Mouse (Mus musculus): ENCODE measurements around the gene Grm1. TPM values are rescaled to one million over a fixed set of nuclear protein-coding genes. Genes with fewer than 3 reads are reported as not detected.

Gene Grm1
- total and polyA plus RNA-seq, 2 experiments from 2014 or later, result 14.8 to 30.1 TPM

DNA sequence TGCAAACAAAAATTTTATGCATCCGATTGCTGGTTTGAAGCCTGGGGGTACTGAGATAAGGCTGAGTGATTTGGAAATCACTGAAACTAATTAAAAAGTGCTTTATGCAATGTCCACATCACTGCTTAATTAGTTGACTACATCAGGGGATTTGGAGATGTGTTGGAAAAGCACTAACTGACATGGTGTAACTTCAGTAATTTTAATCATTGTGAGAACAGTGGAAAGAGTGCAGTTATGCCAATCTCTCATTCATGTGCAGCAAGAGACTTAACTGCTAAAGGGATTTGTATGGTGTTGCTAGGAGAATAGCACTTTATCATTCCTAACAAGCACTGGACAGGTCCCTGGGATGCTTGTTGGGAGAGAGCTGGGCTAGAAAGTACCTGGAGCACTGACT lies 307.3 kb downstream of the Grm1 start:
- Histone ChIP-seq H3K27ac (ENCODE audit: low read depth, low read length) (no peak overlapping the region), H3K27me3 (ENCODE audit: insufficient read depth, low read length) (no peaks in the 10 kb centered on the region), H3K4me3 (ENCODE audit: low read depth, low read length) (no peak overlapping the region), H3K4me1 (ENCODE audit: insufficient read depth, low read length) (no peaks in the 10 kb centered on the region), H3K36me3 (ENCODE audit: insufficient read depth, low read length) (no peaks in the 10 kb centered on the region), H3K9me3 (ENCODE audit: low read length) (no peaks in the 10 kb centered on the region), H3K4me2 (ENCODE audit: low read depth, low read length, poor library complexity, severe bottlenecking) (no peak overlapping the region), H3K9ac (replicated peaks; ENCODE audit: low read length, poor library complexity, severe bottlenecking) (no peak overlapping the region)
- TF ChIP-seq CTCF (IDR thresholded peaks at IDR 0.05), result no peak
- WGBS, result 30% methylated on average over 1 of the region's 1 CpGs
- ATAC-seq (ENCODE audit: low FRiP score), result no peak
- DNase-seq (ENCODE audit: low spot score), result peak; percentile 33

DNA sequence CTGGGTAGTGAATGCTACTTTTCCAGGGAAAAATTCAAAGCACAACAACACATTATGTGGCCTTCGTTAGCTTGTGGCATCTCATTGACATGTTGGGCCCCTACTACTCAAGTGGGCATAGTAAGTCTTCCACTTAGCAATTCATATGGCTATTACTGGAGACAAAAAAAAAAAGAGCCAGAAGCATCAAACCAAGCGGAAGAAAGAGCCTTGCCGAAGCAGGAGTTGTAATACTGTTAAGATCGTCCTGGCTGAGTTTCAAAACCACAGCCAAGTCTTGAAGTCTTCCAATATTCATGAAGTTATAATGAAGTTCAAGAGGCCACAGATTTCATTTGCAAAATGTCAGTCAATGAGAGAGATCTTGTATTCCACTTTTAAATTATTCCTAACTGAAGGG lies 319.1 kb downstream of the Grm1 start:
- no peak overlapping the region for H3K4me2 ChIP-seq (ENCODE audit: low read depth, low read length, poor library complexity, severe bottlenecking)
- no peaks in the 10 kb centered on the region for H3K36me3 ChIP-seq (ENCODE audit: insufficient read depth, low read length)
- no peak overlapping the region for H3K4me3 ChIP-seq (ENCODE audit: low read depth, low read length)
- H3K27ac ChIP-seq (ENCODE audit: low read depth, low read length), result no peak overlapping the region
- peak; percentile 60 for DNase-seq (ENCODE audit: low spot score)
- 63% methylated on average over 4 of the region's 4 CpGs for whole genome bisulfite sequencing
- H3K9me3 ChIP-seq (ENCODE audit: low read length), result no peaks in the 10 kb centered on the region
- H3K27me3 ChIP-seq (ENCODE audit: insufficient read depth, low read length), result no peaks in the 10 kb centered on the region
- no peak for TF ChIP-seq CTCF (IDR thresholded peaks at IDR 0.05)
- no peaks in the 10 kb centered on the region for H3K4me1 ChIP-seq (ENCODE audit: insufficient read depth, low read length)
- ATAC-seq (ENCODE audit: low FRiP score), result no peak
- H3K9ac ChIP-seq (replicated peaks; ENCODE audit: low read length, poor library complexity, severe bottlenecking), result no peak overlapping the region

DNA sequence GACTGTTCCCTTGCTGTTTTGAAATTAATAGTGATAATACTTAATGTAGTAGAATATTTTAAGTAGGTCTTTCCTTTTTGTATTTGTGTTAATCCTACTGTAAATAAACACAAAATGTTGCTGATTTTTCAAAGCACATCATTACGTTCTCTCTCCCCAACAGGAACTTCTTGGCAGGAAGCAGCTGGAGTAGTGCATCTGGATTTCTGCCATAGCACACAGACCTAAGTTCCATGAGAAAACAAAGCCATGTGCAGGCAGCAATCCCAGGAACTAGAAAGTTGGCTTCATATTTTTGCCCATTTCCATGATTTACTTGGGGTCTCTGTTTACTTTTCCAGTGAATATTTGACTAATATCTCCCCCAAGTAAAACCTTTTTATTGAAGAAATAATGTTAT lies 320.9 kb downstream of the Grm1 start:
- 68% methylated on average over 1 of the region's 1 CpGs for WGBS
- H3K9me3 ChIP-seq (ENCODE audit: low read length), result no peaks in the 10 kb centered on the region
- no peak for TF ChIP-seq CTCF (IDR thresholded peaks at IDR 0.05)
- H3K4me2 ChIP-seq (ENCODE audit: low read depth, low read length, poor library complexity, severe bottlenecking), result no peak overlapping the region
- no peak overlapping the region for H3K9ac ChIP-seq (replicated peaks; ENCODE audit: low read length, poor library complexity, severe bottlenecking)
- no peak for ATAC-seq (ENCODE audit: low FRiP score)
- H3K27ac ChIP-seq (ENCODE audit: low read depth, low read length), result no peak overlapping the region
- no peaks in the 10 kb centered on the region for H3K36me3 ChIP-seq (ENCODE audit: insufficient read depth, low read length)
- no peak overlapping the region for H3K4me3 ChIP-seq (ENCODE audit: low read depth, low read length)
- H3K27me3 ChIP-seq (ENCODE audit: insufficient read depth, low read length), result no peaks in the 10 kb centered on the region
- peak; percentile 53 for DNase-seq (ENCODE audit: low spot score)
- H3K4me1 ChIP-seq (ENCODE audit: insufficient read depth, low read length), result no peaks in the 10 kb centered on the region

DNA sequence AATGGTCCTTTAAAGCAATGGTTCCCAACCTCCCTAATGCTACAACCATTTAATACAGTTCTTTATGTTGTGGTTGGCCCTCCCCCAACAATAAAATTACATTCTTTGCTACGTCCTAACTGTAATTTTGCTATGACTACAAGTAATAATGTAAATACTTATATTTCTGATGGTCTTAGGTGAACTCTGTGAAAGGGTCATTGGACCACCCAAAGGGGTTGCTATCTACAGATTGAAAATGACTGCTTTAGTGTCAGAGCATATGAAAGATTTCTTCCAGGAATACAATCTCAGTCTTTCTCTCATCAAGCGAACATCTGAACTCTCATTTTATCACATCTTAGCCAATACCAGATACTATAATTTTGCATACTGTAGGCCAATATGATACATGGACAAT lies 321.4 kb downstream of the Grm1 start:
- Histone ChIP-seq H3K9ac (replicated peaks; ENCODE audit: low read length, poor library complexity, severe bottlenecking) (no peak overlapping the region), H3K27me3 (ENCODE audit: insufficient read depth, low read length) (no peaks in the 10 kb centered on the region), H3K4me2 (ENCODE audit: low read depth, low read length, poor library complexity, severe bottlenecking) (no peak overlapping the region), H3K4me1 (ENCODE audit: insufficient read depth, low read length) (no peaks in the 10 kb centered on the region), H3K4me3 (ENCODE audit: low read depth, low read length) (no peak overlapping the region), H3K36me3 (ENCODE audit: insufficient read depth, low read length) (no peaks in the 10 kb centered on the region), H3K9me3 (ENCODE audit: low read length) (no peaks in the 10 kb centered on the region), H3K27ac (ENCODE audit: low read depth, low read length) (no peak overlapping the region)
- ATAC-seq (ENCODE audit: low FRiP score) (no peak), DNase-seq (ENCODE audit: low spot score) (no peak)
- no peak for TF ChIP-seq CTCF (IDR thresholded peaks at IDR 0.05)
- 90% methylated on average over 2 of the region's 2 CpGs for WGBS

DNA sequence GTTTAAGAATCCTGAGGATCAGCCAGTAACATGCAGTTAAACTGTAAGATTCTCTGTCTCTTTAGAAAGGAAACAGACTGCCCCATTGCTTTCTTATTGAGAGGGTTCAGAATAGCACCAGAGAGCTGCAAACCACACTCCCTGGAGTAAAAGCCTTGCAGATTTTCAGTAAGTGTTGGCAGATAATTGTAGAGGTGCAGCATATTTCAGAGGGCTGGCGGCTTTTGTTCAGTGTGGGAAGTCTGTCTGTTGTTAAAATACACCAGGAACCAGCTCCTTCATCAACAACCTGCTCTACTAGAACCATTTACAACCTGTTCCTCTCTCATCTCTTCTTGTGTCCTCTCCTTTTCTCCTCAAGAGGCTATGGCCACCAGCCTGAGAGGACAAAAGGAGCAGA lies 331.1 kb downstream of the Grm1 start:
- H3K9ac ChIP-seq (replicated peaks; ENCODE audit: low read length, poor library complexity, severe bottlenecking), result no peak overlapping the region

DNA sequence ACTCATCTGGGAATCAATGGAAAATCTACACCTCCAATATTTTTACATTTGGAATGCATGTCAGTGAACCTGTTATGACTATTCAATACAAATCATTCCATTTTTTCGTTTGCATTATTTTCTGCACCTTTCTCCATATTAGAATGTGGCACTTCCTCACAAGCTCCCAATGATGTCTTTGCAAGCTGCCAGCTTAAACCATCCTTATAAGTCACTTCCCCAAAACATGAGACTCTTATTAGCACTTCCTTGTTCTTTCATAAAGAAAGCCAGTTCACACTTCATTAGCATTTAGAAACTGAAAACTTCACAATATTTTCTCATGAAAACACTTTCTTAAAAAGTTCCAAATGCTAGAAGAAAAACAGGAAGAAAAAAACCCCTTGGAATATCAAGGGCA lies 338.1 kb downstream of the Grm1 start:
- H3K36me3 ChIP-seq (ENCODE audit: insufficient read depth, low read length), result no peaks in the 10 kb centered on the region
- H3K4me1 ChIP-seq (ENCODE audit: insufficient read depth, low read length), result no peaks in the 10 kb centered on the region
- DNase-seq (ENCODE audit: low spot score) (no peak), ATAC-seq (ENCODE audit: low FRiP score) (no peak)
- 57% methylated on average over 1 of the region's 1 CpGs for WGBS
- TF ChIP-seq CTCF (IDR thresholded peaks at IDR 0.05), result no peak
- no peaks in the 10 kb centered on the region for H3K27me3 ChIP-seq (ENCODE audit: insufficient read depth, low read length)
- H3K9ac ChIP-seq (replicated peaks; ENCODE audit: low read length, poor library complexity, severe bottlenecking), result no peak overlapping the region
- H3K27ac ChIP-seq (ENCODE audit: low read depth, low read length), result no peak overlapping the region
- H3K4me2 ChIP-seq (ENCODE audit: low read depth, low read length, poor library complexity, severe bottlenecking), result no peak overlapping the region
- no peak overlapping the region for H3K4me3 ChIP-seq (ENCODE audit: low read depth, low read length)
- no peaks in the 10 kb centered on the region for H3K9me3 ChIP-seq (ENCODE audit: low read length)

More for the DNA sequence above, 331.1 kb downstream of the Grm1 start:
- H3K27ac ChIP-seq (ENCODE audit: low read depth, low read length), result no peak overlapping the region
- no peaks in the 10 kb centered on the region for H3K9me3 ChIP-seq (ENCODE audit: low read length)
- H3K27me3 ChIP-seq (ENCODE audit: insufficient read depth, low read length), result no peaks in the 10 kb centered on the region
- TF ChIP-seq CTCF (IDR thresholded peaks at IDR 0.05), result no peak
- H3K4me1 ChIP-seq (ENCODE audit: insufficient read depth, low read length), result no peaks in the 10 kb centered on the region
- no peak overlapping the region for H3K4me3 ChIP-seq (ENCODE audit: low read depth, low read length)
- ATAC-seq (ENCODE audit: low FRiP score) (no peak), DNase-seq (ENCODE audit: low spot score) (no peak)
- no peaks in the 10 kb centered on the region for H3K36me3 ChIP-seq (ENCODE audit: insufficient read depth, low read length)
- no peak overlapping the region for H3K4me2 ChIP-seq (ENCODE audit: low read depth, low read length, poor library complexity, severe bottlenecking)
- WGBS, result 96% methylated on average over 1 of the region's 1 CpGs
